Mouse (Mus musculus) A20 (cell line): ENCODE results near the gene Tmigd1.
A peak's percentile ranks its signal among the peaks of the same experiment; 100 is the strongest.
"Not testable (repeated sequence)": the region's sequence is repeated elsewhere in the genome, so short reads cannot be mapped to it uniquely, and the experiment has no call there.

ENCODE experiments used
- DNase-seq: peaks from one replicate; pipeline ENCODE4 v3.0.0-alpha.2; 2011; ENCODE audit warnings: low read depth, low spot score

The Tmigd1 gene

GRCm38 (mm10) chr11:76898751-76899150 is 3.2 kb upstream of the Tmigd1 start:
- DNase-seq: no peak

GRCm38 (mm10) chr11:76899758-76900738 is 1.9 kb upstream of the Tmigd1 start:
- DNase-seq: peak; percentile 44

- no peak for DNase-seq
Measured at GRCm38 (mm10) chr11:76904340-76904739, 2.4 kb downstream of the Tmigd1 start.

GRCm38 (mm10) chr11:76908651-76909050 is 6.7 kb downstream of the Tmigd1 start:
- DNase-seq: no peak

- no peak for DNase-seq
Measured at GRCm38 (mm10) chr11:76911325-76912054, 9.5 kb downstream of the Tmigd1 start.

- DNase-seq: no peak
Measured at GRCm38 (mm10) chr11:76912055-76912395, 10.1 kb downstream of the Tmigd1 start.

GRCm38 (mm10) chr11:76914366-76914765 is 12.4 kb downstream of the Tmigd1 start:
- DNase-seq: no peak

GRCm38 (mm10) chr11:76916539-76917229 is 14.7 kb downstream of the Tmigd1 start:
- DNase-seq: peak; percentile 32

- DNase-seq: no peak
Measured at GRCm38 (mm10) chr11:76917230-76917548, 15.2 kb downstream of the Tmigd1 start.

- DNase-seq: no peak
Measured at GRCm38 (mm10) chr11:76920607-76921006, 18.6 kb downstream of the Tmigd1 start.

GRCm38 (mm10) chr11:76924759-76925236 is 22.8 kb downstream of the Tmigd1 start, which contains the start of gene Blmh:
Gene Blmh (plus strand): TSS chr11:76924809.
- no peak for DNase-seq

- DNase-seq: not testable (repeated sequence)
Measured at GRCm38 (mm10) chr11:76928586-76928985, 26.6 kb downstream of the Tmigd1 start.

GRCm38 (mm10) chr11:76933209-76933608 is 31.2 kb downstream of the Tmigd1 start:
- DNase-seq: peak; percentile 39

GRCm38 (mm10) chr11:76936578-76936977 is 34.6 kb downstream of the Tmigd1 start:
- DNase-seq: no peak

GRCm38 (mm10) chr11:76944839-76945238 is 42.9 kb downstream of the Tmigd1 start:
- DNase-seq: no peak

GRCm38 (mm10) chr11:76945386-76946202 is 43.6 kb downstream of the Tmigd1 start:
- peak; percentile 92 for DNase-seq

GRCm38 (mm10) chr11:76946203-76946585 is 44.2 kb downstream of the Tmigd1 start:
- peak; percentile 46 for DNase-seq

GRCm38 (mm10) chr11:76953536-76953935 is 51.6 kb downstream of the Tmigd1 start:
- DNase-seq: no peak

- DNase-seq: no peak
Measured at GRCm38 (mm10) chr11:76965703-76966102, 63.7 kb downstream of the Tmigd1 start.
